Mouse (Mus musculus): Measurements from ENCODE around the gene Musk. TPM values are rescaled to one million over a fixed set of nuclear protein-coding genes. Genes with fewer than 3 reads are reported as not detected.

Gene Musk
- total RNA-seq (2023), result not detected

DNA sequence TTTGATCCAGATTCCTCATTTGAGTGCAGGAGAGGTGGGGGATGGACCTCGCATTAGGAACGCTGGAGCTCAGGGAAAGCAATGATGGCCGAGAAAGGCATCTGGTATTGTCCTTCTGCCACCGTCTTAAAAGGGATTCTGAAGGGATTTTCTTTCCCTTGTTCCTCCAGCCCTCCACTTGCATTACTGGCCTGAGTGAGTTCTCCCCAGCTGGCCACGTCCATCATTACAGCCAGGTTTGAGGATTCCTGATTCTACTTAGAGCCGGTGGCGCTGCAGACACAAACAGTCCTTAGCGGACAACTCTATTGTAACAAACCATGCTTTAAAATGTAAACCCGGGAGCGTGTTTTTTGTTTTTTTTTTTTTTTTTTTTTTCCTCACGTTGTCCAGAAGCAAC is at the start of gene Musk:
Gene Musk (plus strand): TSS at position 274 of the 400 bp plus-strand sequence.

Other genes with a start within 250 kb of the Musk start
- gene Svep1, start 79.1 kb upstream of the Musk start, total RNA-seq (2023), result under 1 TPM; 0.05 to 0.06 TPM